Mouse (Mus musculus) heart, postnatal 0 days (tissue): ENCODE measurements around the gene Adarb2.

ENCODE experiments used
- CTCF ChIP-seq: IDR thresholded peaks from 2 replicates; pipeline ENCODE4 v1.5.1; 2016; ENCODE audit warnings: antibody characterized with exemption, control low read depth, low read depth
- EP300 ChIP-seq: IDR thresholded peaks from 2 replicates; pipeline ENCODE4 v1.6.1; 2016; ENCODE audit warnings: antibody characterized with exemption, low read depth

DNA sequence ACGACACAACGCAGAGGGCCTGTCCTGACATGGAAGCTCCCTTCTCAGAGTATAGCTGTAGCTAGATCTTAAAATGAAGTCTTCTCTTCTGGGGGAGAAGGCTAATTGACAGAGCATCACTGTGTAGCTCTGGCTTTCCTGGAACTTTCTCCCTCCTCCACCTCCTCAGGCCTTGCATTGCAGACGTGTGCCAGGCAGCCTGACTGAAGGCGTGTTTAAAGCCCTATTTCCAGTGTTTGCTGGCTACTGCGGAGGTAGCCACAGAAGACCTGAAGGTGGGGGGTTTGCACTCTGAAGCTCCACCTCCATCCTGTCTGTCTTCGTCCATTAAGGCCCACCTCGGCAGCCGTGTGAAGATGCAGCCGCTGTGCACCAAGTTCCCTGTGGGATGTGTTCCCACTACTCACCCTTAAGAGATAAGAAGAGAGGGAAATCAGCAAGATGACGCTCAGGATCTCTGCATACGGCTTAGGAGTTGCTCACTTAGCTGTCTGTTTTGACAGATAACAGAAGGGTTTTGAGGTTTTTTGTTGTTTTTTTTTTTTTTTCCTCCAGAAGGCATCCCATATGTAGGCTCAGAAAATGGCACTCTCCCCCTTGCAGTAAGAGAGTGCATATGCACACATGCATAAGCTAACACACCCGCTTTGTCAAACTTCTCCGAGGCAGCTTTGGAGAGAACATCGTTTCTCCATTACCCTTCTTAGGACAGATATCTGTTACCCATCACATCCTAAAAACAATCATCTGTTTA is 581.8 kb downstream of the Adarb2 start:
- TF ChIP-seq CTCF, result no peak
- no peak for TF ChIP-seq EP300
